Mouse (Mus musculus) urinary bladder, adult 2 months (tissue): ENCODE data around the gene Lrrc40. TPM values are rescaled to one million over a fixed set of nuclear protein-coding genes. Genes with fewer than 3 reads are reported as not detected.

ENCODE experiments used
- DNase-seq: peaks from one replicate; pipeline ENCODE4 v3.0.0; 2022; ENCODE audit warnings: low spot score
- polyA plus RNA-seq: library from polyadenylated mRNA; depleted of rRNA; stranded (reverse); fragments of >200 nt; gene quantifications from 2 replicates; pipeline ENCODE4 v1.2.3, GENCODE M21; 2012; rRNA removed

Lrrc40 gene
- 16.4 and 17.2 TPM in 2 replicates for polyA plus RNA-seq

DNA sequence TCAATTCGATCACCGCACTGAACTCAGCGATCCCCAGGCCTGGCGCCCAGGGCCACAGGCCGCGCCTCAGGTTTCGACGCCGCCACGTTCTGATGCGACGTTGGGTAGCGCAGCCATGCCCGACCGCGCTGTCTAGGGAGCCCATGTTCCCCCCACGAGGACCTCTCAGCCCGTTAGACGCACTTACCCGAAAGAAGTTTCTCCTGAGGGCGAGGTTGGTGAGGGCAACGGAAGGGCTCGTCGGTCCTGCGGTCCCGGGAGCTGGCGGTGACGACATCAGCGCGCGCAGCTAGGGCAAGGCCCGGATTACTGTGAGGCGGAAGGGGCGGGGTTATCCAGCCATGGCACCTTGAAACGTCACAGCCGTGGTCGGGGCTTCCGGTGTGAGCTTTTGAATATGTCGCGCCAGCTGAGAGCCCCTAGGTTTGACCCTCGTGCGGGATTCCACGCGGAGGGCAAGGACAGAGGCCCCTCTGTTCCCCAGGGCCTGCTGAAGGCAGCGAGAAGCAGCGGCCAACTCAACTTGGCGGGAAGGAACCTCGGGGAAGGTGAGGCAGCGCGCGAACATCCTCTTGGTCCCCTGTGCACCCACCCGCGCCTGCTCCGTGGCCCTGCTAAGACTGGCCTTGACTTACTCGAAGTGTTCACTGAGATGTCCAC, at the start of gene Lrrc40, which contains the start of gene Srsf11:
Lrrc40 (plus strand) TSS at position 334 of the 660 bp plus-strand sequence.
Srsf11 (minus strand) TSS at position 311 of the 660 bp plus-strand sequence.
- DNase-seq = peak; percentile 93

- DNase-seq = no peak
Measured at GRCm38 (mm10) chr3:157993322-157993721, 43.1 kb upstream of the Lrrc40 start.

GRCm38 (mm10) chr3:157995726-157996125, 40.7 kb upstream of the Lrrc40 start:
- DNase-seq = no peak

DNA sequence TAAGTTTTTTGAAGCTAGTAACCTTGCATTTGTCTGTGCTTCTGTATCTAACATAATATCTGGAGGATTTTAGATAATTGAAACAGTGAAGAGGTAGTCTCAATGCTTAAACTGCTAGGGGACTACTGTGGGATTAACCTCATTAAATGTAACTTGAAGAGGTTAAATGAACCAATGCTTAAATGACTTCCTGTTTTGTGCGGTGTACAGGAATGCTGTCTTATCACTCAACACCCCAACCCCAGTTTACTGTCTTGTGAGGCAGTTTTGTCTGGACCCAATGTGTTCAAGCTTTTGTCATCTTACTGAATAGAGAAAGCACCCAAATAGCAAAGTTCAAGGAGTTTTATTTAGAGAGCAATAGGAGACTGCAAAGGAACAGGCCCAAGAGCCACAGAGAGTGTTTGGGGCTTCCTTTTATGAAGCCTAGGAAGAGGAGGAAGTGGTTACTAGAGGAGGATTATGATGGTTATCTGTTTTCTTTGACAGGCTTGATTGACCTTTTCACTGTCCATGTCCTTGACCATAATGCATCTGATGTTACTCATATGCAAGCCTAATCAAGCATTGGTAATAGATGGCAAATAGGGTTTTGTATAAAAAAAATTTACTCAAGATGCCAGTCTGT, 37.6 kb upstream of the Lrrc40 start:
- DNase-seq = no peak

DNA sequence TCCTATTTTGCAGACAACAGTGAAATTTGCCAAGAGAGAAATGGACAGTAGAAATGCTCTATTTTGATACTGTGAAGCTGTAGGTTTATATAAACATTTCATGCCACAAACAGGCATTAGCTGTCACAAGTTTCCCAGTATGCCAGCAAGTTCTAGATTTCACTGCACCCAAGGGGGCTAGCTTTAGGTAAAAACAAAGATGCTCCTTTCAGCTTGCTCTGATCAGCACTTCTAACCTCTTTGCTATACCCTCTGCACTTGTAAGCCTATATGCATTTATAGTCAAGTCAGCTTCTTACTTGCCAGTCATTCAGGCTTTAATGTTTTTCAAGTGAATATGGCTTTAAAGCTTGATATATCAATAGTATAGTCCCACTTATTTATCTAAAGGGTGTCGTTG, 27.8 kb upstream of the Lrrc40 start:
- no peak for DNase-seq

GRCm38 (mm10) chr3:158009762-158010320, 26.6 kb upstream of the Lrrc40 start:
- DNase-seq = no peak

GRCm38 (mm10) chr3:158031371-158031925, 5.0 kb upstream of the Lrrc40 start:
- peak; percentile 79 for DNase-seq

GRCm38 (mm10) chr3:158032106-158032505, 4.4 kb upstream of the Lrrc40 start:
- DNase-seq = no peak

GRCm38 (mm10) chr3:158035866-158036265, 596 bp upstream of the Lrrc40 start:
- no peak for DNase-seq

- no peak for DNase-seq
Measured at GRCm38 (mm10) chr3:158038106-158038505, 1.6 kb downstream of the Lrrc40 start.

- no peak for DNase-seq
Measured at GRCm38 (mm10) chr3:158040755-158041154, 4.3 kb downstream of the Lrrc40 start.

DNA sequence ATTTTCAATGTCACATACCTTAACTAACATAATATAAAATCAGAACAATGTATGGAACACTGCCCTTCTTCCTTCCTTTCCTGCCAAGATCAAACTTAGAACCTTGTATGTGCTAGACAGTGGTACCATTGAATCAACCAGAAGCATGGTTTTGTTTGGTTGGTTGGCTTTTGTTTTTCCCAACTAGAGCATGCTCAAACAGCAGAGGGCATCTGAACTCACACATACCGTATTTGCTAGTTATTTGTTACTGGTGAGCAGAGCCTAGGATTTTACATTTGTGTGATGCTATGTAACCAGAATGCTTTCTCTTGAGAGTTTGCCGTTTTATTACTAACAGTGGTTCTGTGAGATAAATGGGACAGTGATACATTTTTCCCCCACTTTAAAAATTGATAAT, 13.0 kb downstream of the Lrrc40 start:
- no peak for DNase-seq

DNA sequence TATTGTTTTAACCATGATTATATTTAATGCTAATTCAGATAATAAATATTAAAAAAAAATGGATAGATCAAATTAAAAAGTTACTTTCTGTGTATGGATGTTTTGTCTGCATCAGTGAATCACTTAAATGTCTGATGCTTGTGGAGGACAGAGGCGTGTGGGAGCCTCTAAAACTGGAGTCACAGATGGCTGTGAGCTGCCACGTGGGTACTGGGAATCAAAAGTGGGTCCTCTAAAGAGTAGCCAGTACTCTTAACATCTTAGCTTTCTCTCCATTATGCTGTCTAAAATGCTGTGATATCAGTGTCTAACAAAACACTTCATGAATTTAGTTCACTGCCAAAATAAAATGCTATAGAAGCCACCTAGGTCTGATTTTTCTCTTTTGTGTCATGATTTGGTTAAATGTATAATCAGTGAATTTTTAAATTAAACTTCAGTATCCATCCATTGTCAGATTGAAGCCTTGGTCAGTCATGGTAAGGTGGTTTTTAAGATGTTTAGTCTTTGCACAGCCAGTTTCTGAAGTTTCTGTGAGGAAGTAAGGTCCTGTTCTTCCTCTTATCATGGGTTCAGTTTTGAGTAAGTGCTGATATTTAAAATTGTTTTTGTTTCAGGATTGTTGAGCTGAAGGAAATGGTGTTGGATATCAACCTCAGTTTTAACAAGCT, 24.3 kb downstream of the Lrrc40 start:
- DNase-seq = no peak

GRCm38 (mm10) chr3:158061811-158062523, 25.5 kb downstream of the Lrrc40 start:
- DNase-seq = no peak

GRCm38 (mm10) chr3:158065256-158065655, 28.8 kb downstream of the Lrrc40 start:
- no peak for DNase-seq

GRCm38 (mm10) chr3:158067916-158068315, 31.5 kb downstream of the Lrrc40 start:
- DNase-seq = no peak

DNA sequence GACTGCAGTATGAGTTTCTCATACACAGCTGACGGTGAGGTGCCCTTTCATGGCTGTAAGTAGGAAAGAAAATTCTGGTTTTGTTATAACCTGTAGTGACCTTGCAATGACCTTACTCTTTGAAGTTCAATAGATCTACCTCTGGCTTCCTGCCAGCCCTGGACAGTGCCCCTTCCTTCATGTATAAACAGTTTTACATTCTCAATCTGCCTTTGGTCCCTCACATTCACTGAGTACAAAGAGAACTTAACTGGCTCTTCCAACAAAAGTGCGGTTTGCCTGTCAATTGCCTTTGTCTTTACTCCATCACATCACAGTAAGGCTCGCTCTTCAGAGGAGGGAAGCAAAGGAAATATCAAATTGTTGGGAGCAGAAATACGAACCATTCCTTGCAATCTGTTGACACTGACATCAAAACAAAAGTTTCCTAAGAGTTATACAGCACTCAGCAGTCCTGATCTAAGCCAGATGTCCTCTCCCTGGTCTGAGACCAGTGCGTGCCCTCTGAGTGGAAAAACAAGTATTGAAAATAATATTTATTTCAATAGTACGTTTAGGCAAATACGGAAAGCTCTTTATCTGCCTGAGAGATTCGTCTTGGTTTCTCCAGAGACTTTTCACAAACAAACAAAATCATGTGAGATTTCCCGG, 32.3 kb downstream of the Lrrc40 start:
- no peak for DNase-seq

GRCm38 (mm10) chr3:158075004-158075403, 38.5 kb downstream of the Lrrc40 start:
- DNase-seq = no peak

GRCm38 (mm10) chr3:158076685-158077379, 40.4 kb downstream of the Lrrc40 start:
- DNase-seq = no peak

- no peak for DNase-seq
Measured at GRCm38 (mm10) chr3:158077380-158077772, 40.9 kb downstream of the Lrrc40 start.
